Mouse (Mus musculus) MEL (cell line): ENCODE data around the gene Ap1g1. TPM values are rescaled to one million over a fixed set of nuclear protein-coding genes. Genes with fewer than 3 reads are reported as not detected.

Source experiments
- DNase-seq: peaks from one replicate; pipeline ENCODE4 v3.0.0; 2011; ENCODE audit warnings: low read depth, low spot score
- H3K27ac ChIP-seq: 2 replicates; pipeline ENCODE4 v1.5.1; 2012; ENCODE audit warnings: low read depth, mild to moderate bottlenecking, control low read depth, low read length, moderate library complexity; ENCODE audit not compliant: control insufficient read depth
- H3K27me3 ChIP-seq, 2 experiments: fragments of 150-350 bp in 1 of 2; sonication (generic) in 1 of 2; 2 replicates each; pipeline ENCODE4 v1.6.1; 2012; ENCODE audit warnings: low read length in 2 of 2, mild to moderate bottlenecking in 2 of 2, improper control_type of control experiment in 1 of 2, moderate library complexity in 1 of 2; ENCODE audit not compliant: insufficient read depth in 2 of 2, control insufficient read depth in 1 of 2
- H3K36me3 ChIP-seq, 2 experiments: 2 replicates each; pipeline ENCODE4 v1.6.1; 2012 to 2014; ENCODE audit warnings: low read length in 2 of 2, improper control_type of control experiment in 1 of 2, inconsistent platforms in 1 of 2, mild to moderate bottlenecking in 1 of 2; ENCODE audit not compliant: insufficient read depth in 2 of 2, control insufficient read depth in 1 of 2
- H3K4me1 ChIP-seq, 2 experiments: fragments of 150-350 bp in 1 of 2; sonication (generic) in 1 of 2; 2 replicates each; pipeline ENCODE4 v1.6.1; 2012; ENCODE audit warnings: low read length in 2 of 2, improper control_type of control experiment in 1 of 2, mild to moderate bottlenecking in 1 of 2; ENCODE audit not compliant: insufficient read depth in 2 of 2, control insufficient read depth in 1 of 2
- H3K4me3 ChIP-seq, 2 experiments: fragments of 150-350 bp in 1 of 2; sonication (generic) in 1 of 2; 2 replicates each; pipeline ENCODE4 v1.5.1; 2012; ENCODE audit warnings: low read depth in 2 of 2, low read length in 2 of 2, mild to moderate bottlenecking in 2 of 2, moderate library complexity in 2 of 2, control low read depth in 1 of 2, improper control_type of control experiment in 1 of 2; ENCODE audit not compliant: control insufficient read depth in 1 of 2, insufficient read depth in 1 of 2
- H3K79me2 ChIP-seq: 2 replicates; pipeline ENCODE4 v1.6.1; 2012; ENCODE audit warnings: mild to moderate bottlenecking, low read length, moderate library complexity; ENCODE audit not compliant: control insufficient read depth, poor library complexity, insufficient read depth
- H3K9ac ChIP-seq: 2 replicates; pipeline ENCODE4 v1.6.1; 2012; ENCODE audit warnings: low read depth, mild to moderate bottlenecking, control low read depth, low read length, moderate library complexity; ENCODE audit not compliant: control insufficient read depth, poor library complexity, severe bottlenecking
- H3K9me3 ChIP-seq: fragments of 150-350 bp; sonication (generic); replicated peaks from 2 replicates; pipeline ENCODE4 v1.6.1; 2012; ENCODE audit warnings: mild to moderate bottlenecking, low read length, improper control_type of control experiment, moderate library complexity; ENCODE audit not compliant: insufficient read depth
- CTCF ChIP-seq, 3 experiments: IDR thresholded peaks in 2 of 3; conservative IDR thresholded peaks in 1 of 3; 2 replicates each; pipeline ENCODE4 v1.5.1; 2011 to 2012; ENCODE audit warnings: low read length in 3 of 3, low read depth in 2 of 3, mild to moderate bottlenecking in 2 of 3, improper control_type of control experiment in 1 of 3, inconsistent platforms in 1 of 3, mixed read lengths in 1 of 3, moderate library complexity in 1 of 3; ENCODE audit not compliant: control insufficient read depth in 1 of 3, insufficient read depth in 1 of 3, poor library complexity in 1 of 3, severe bottlenecking in 1 of 3
- E2F4 ChIP-seq: IDR thresholded peaks from 2 replicates; pipeline ENCODE4 v1.6.1; 2011; ENCODE audit warnings: low read depth, low read length, improper control_type of control experiment, borderline replicate concordance
- ELF1 ChIP-seq: IDR thresholded peaks from 2 replicates; pipeline ENCODE4 v1.6.1; 2014; ENCODE audit warnings: low read depth, mild to moderate bottlenecking, inconsistent platforms, low read length, improper control_type of control experiment, moderate library complexity
- GABPA ChIP-seq: IDR thresholded peaks from 2 replicates; pipeline ENCODE4 v1.6.1; 2012; ENCODE audit warnings: low read depth, mild to moderate bottlenecking, inconsistent platforms, low read length, improper control_type of control experiment, moderate library complexity
- GATA1 ChIP-seq: IDR thresholded peaks from 2 replicates; pipeline ENCODE4 v1.6.1; 2011; ENCODE audit warnings: low read depth, low read length, improper control_type of control experiment
- MAFK ChIP-seq: IDR thresholded peaks from 2 replicates; pipeline ENCODE4 v1.6.1; 2011; ENCODE audit warnings: low read depth, mild to moderate bottlenecking, low read length, improper control_type of control experiment, borderline replicate concordance
- MEF2A ChIP-seq: IDR thresholded peaks from 2 replicates; pipeline ENCODE4 v1.6.1; 2014; ENCODE audit warnings: low read depth, mild to moderate bottlenecking, inconsistent platforms, low read length, improper control_type of control experiment; ENCODE audit not compliant: poor library complexity, insufficient replicate concordance, severe bottlenecking; ENCODE audit errors: extremely low read depth
- MYB ChIP-seq: IDR thresholded peaks from 2 replicates; pipeline ENCODE4 v1.6.1; 2011; ENCODE audit warnings: mild to moderate bottlenecking, low read depth, low read length, improper control_type of control experiment
- MYC ChIP-seq: IDR thresholded peaks from 2 replicates; pipeline ENCODE4 v1.6.1; 2011; ENCODE audit warnings: low read depth, mild to moderate bottlenecking, low read length, improper control_type of control experiment, moderate library complexity
- POLR2A ChIP-seq, 2 experiments: IDR thresholded peaks; 2 replicates each; pipeline ENCODE4 v1.6.1; 2011 to 2012; ENCODE audit warnings: low read length in 2 of 2, mild to moderate bottlenecking in 2 of 2, control low read depth in 1 of 2, improper control_type of control experiment in 1 of 2, low read depth in 1 of 2, moderate library complexity in 1 of 2; ENCODE audit not compliant: control insufficient read depth in 1 of 2, insufficient read depth in 1 of 2, poor library complexity in 1 of 2
- POLR2AphosphoS2 ChIP-seq: IDR thresholded peaks from 2 replicates; pipeline ENCODE4 v1.6.1; 2011; ENCODE audit warnings: low read length, improper control_type of control experiment
- POLR2AphosphoS5 ChIP-seq: IDR thresholded peaks from 2 replicates; pipeline ENCODE4 v1.6.1; 2012; ENCODE audit warnings: low read depth, borderline replicate concordance, mild to moderate bottlenecking, inconsistent platforms, low read length, moderate library complexity, mixed read lengths
- SMC3 ChIP-seq: IDR thresholded peaks from 2 replicates; pipeline ENCODE4 v1.6.1; 2011; ENCODE audit warnings: low read depth, low read length, improper control_type of control experiment
- TAL1 ChIP-seq: IDR thresholded peaks from 2 replicates; pipeline ENCODE4 v1.6.1; 2012; ENCODE audit warnings: mild to moderate bottlenecking, inconsistent platforms, low read length, moderate library complexity, mixed read lengths
- TBP ChIP-seq: IDR thresholded peaks from 2 replicates; pipeline ENCODE4 v1.8.0; 2011; ENCODE audit warnings: low read depth, low read length, improper control_type of control experiment
- USF1 ChIP-seq: IDR thresholded peaks from 2 replicates; pipeline ENCODE4 v1.6.1; 2014; ENCODE audit warnings: low read depth, mild to moderate bottlenecking, inconsistent platforms, low read length, improper control_type of control experiment, moderate library complexity
- ZC3H11A ChIP-seq: IDR thresholded peaks from 2 replicates; pipeline ENCODE4 v1.6.1; 2012; ENCODE audit warnings: low read depth, mild to moderate bottlenecking, inconsistent platforms, low read length, improper control_type of control experiment
- ZMIZ1 ChIP-seq: IDR thresholded peaks from 2 replicates; pipeline ENCODE4 v1.6.1; 2012; ENCODE audit warnings: low read depth, mild to moderate bottlenecking, inconsistent platforms, low read length, improper control_type of control experiment, moderate library complexity
- ZNF384 ChIP-seq: IDR thresholded peaks from 2 replicates; pipeline ENCODE4 v1.6.1; 2012; ENCODE audit warnings: low read depth, mild to moderate bottlenecking, inconsistent platforms, low read length, improper control_type of control experiment
- polyA plus RNA-seq, 2 experiments: library from polyadenylated mRNA; stranded (reverse) in 1 of 2; unstranded in 1 of 2; fragments of >175 nt in 1 of 2; fragments of >200 nt in 1 of 2; gene quantifications; 2 replicates each; pipeline versions ENCODE4 v1.2.1 to v1.2.4; 2012; ENCODE audit warnings: low replicate concordance in 2 of 2, low read depth in 1 of 2; ENCODE audit not compliant: insufficient read length in 2 of 2, insufficient read depth in 1 of 2, missing spikeins in 1 of 2
- total RNA-seq: library from RNA; depleted of rRNA; stranded (reverse); fragments of 300-350 nt; gene quantifications from 2 replicates; pipeline ENCODE4 v1.2.3, GENCODE M21; 2012

Gene Ap1g1
- total and polyA plus RNA-seq, 3 experiments = 34.6 to 456 (median 46.6) TPM

- DNase-seq = no peak
- Histone ChIP-seq H3K4me1 (peaks cover 0 to 3% of the 10 kb centered on the region in 2 experiments; a peak in 2 of 4 replicates), H3K9me3 (no peaks in the 10 kb centered on the region), H3K27ac (no peak overlapping the region), H3K79me2 (peaks cover 16% of the 10 kb centered on the region; the same call in 1 of the 2 replicates), H3K4me3 (no peak overlapping the region), H3K9ac (no peak overlapping the region), H3K27me3 (no peaks in the 10 kb centered on the region), H3K36me3 (peaks cover 6 to 10% of the 10 kb centered on the region in 2 experiments)
- TF ChIP-seq ZC3H11A (no peak), E2F4 (no peak), TAL1 (no peak), ZNF384 (no peak), POLR2AphosphoS5 (no peak), USF1 (no peak), GATA1 (no peak), MYB (no peak), MYC (no peak), POLR2AphosphoS2 (no peak), MAFK (no peak), ZMIZ1 (no peak)
These were observed 36.9 kb downstream of the Ap1g1 start for GRCm38 (mm10) chr8:109815268-109815667.

DNA sequence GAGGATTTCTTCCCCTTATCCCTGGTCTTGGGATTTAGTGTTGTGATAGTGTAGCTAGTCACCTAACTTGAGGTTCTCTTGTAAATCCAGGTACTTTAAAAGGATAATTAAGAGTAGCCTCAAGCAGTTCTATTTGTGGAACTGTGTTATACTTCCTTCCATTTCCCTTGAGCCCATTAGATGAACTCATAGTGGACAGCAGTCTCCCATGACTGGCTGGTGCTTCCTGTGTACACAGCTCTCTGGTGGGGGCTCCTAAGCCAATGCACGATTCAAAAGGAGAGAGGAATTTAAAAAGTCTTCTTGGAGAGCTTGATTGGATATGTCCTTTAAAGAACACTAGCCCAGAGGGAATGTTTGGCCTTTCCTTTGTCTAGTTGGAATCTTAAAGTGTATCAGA lies 39.6 kb downstream of the Ap1g1 start:
- peaks cover 6 to 10% of the 10 kb centered on the region in 2 experiments for H3K36me3 ChIP-seq
- H3K9me3 ChIP-seq = no peaks in the 10 kb centered on the region
- H3K4me3 ChIP-seq = no peak overlapping the region
- H3K4me1 ChIP-seq = peaks cover 0 to 3% of the 10 kb centered on the region in 2 experiments; a peak in 2 of 4 replicates
- TF ChIP-seq GABPA (no peak), SMC3 (no peak), ELF1 (no peak), MEF2A (no peak), E2F4 (no peak), CTCF (IDR thresholded peaks at IDR 0.05 in 2 of 3, conservative IDR thresholded peaks at IDR 0.05 in 1 of 3; ENCODE audit: control insufficient read depth in 1 of 3, insufficient read depth in 1 of 3, low read depth in 2 of 3, low read length in 3 of 3, poor library complexity in 1 of 3, severe bottlenecking in 1 of 3) (no peak), POLR2A (IDR thresholded peaks at IDR 0.05; ENCODE audit: control insufficient read depth in 1 of 2, insufficient read depth in 1 of 2, low read depth in 1 of 2, low read length in 2 of 2, poor library complexity in 1 of 2) (no peak), TBP (no peak), MAFK (no peak)
- TF ChIP-seq, all 39 proteins: peak for 0
- Histone ChIP-seq H3K27ac (no peak overlapping the region), H3K79me2 (peaks cover 8% of the 10 kb centered on the region; the same call in 1 of the 2 replicates), H3K9ac (no peak overlapping the region), H3K27me3 (no peaks in the 10 kb centered on the region)
- no peak for DNase-seq
